Mouse (Mus musculus) heart, adult 8-10 months (tissue): ENCODE measurements around the gene Ms4a2. TPM values are rescaled to one million over a fixed set of nuclear protein-coding genes. Genes with fewer than 3 reads are reported as not detected.

Experiments
- DNase-seq: peaks from one replicate; pipeline ENCODE4 v3.0.0; 2022; ENCODE audit warnings: low spot score
- total RNA-seq, 4 experiments: library from RNA; stranded (reverse); gene quantifications; 2 replicates each; pipeline ENCODE4 v1.2.4; 2022

Ms4a2 gene
- total RNA-seq, 4 experiments from 2014 or later: not detected

DNA sequence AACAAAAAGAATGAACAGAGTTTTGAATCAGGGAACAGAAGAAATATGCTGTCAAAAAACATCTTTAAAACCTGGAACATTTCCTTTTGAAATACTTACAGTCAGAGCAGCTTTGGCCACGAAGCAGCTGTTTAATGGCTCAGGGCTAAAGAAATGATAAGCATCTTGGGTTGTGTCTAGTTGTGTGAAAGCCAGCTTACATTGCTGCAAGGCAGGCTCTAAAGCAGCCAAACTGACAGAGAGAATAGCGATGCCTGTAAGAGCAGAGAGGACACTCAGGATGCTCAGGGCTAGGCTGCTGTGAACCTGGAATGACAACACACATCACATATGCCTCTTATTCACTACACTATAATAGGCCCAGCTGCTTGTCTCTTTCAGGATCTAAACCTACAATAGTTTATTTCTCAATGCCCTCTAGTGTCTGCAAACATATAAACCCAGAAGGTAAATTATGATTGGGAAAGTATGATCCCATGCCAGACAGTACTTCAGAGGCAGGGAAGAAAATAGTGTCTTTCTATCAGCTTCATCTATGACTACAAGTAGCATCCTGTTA, 33.5 kb downstream of the Ms4a2 start:
- no peak for DNase-seq

GRCm38 (mm10) chr19:11589205-11589604, 34.3 kb downstream of the Ms4a2 start:
- no peak for DNase-seq

GRCm38 (mm10) chr19:11574965-11575364, 48.6 kb downstream of the Ms4a2 start:
- no peak for DNase-seq

Other genes with a start within 250 kb of the Ms4a2 start
- 1 to 10 TPM; 1.5 to 5.5 (median 2.8) TPM for gene Ms4a4a, start 248.2 kb downstream of the Ms4a2 start, total RNA-seq
- gene Ms4a4c, start 218.9 kb downstream of the Ms4a2 start, total RNA-seq: under 1 TPM in 1 of 4 experiments, not detected in 3; 0.34 TPM
- gene Ms4a4b, start 180.2 kb downstream of the Ms4a2 start, total RNA-seq: under 1 TPM; 0.19 to 0.79 (median 0.37) TPM
- 1 to 10 TPM; 3.7 to 4.7 (median 4.1) TPM for gene Ms4a6c, start 154.4 kb downstream of the Ms4a2 start, total RNA-seq
- under 1 TPM in 2 of 4 experiments, not detected in 2; 0.40 to 0.57 TPM for gene Gm8369, start 137.8 kb downstream of the Ms4a2 start, total RNA-seq
- 1 to 10 TPM; 2.4 to 5.9 (median 3.6) TPM for gene Ms4a6b, start 107.2 kb downstream of the Ms4a2 start, total RNA-seq
- 1 to 10 TPM; 4.9 to 6.9 (median 6.7) TPM for gene Ms4a4d, start 86.9 kb downstream of the Ms4a2 start, total RNA-seq
- 1 to 10 TPM; 2.1 to 3.5 (median 3.0) TPM for gene Ms4a6d, start 18.9 kb downstream of the Ms4a2 start, total RNA-seq
- gene Ms4a3, start 17.1 kb upstream of the Ms4a2 start, total RNA-seq: not detected
- not detected for gene Oosp2, start 36.8 kb upstream of the Ms4a2 start, total RNA-seq
- gene Oosp1, start 67.4 kb upstream of the Ms4a2 start, total RNA-seq: not detected
- gene Oosp3, start 73.3 kb upstream of the Ms4a2 start, total RNA-seq: not detected
- not detected for gene Gif, start 123.8 kb upstream of the Ms4a2 start, total RNA-seq
- gene Mrpl16, start 146.7 kb upstream of the Ms4a2 start, total RNA-seq: 100 to 1,000 TPM; 105 to 122 (median 115) TPM
- gene Stx3, start 195.7 kb upstream of the Ms4a2 start, total RNA-seq: 1 to 10 TPM; 3.0 to 5.4 (median 3.4) TPM
- not detected for gene Olfr1417, start 215.5 kb upstream of the Ms4a2 start, total RNA-seq
- not detected for gene Olfr1418, start 237.3 kb upstream of the Ms4a2 start, total RNA-seq